Mouse (Mus musculus): Measurements from ENCODE around the gene Rps25. TPM values are rescaled to one million over a fixed set of nuclear protein-coding genes. Genes with fewer than 3 reads are reported as not detected.

The Rps25 gene
- polyA plus RNA-seq, 1 experiment: 4,348 TPM

- 0 out of 2 replicates have a peak overlapping the region, but pooled peaks have one; percentile 12 for H3K9ac ChIP-seq (ENCODE audit: low read depth, poor library complexity, severe bottlenecking)
- TF ChIP-seq EP300 (IDR thresholded peaks at IDR 0.05; ENCODE audit: insufficient read depth, low read depth, low read length): no peak
- TF ChIP-seq POLR2A (IDR thresholded peaks at IDR 0.05; ENCODE audit: insufficient read depth, low read length): no peak
- no peak for TF ChIP-seq CTCF (IDR thresholded peaks at IDR 0.05; ENCODE audit: low read depth, low read length)
- no peak overlapping the region for H3K4me3 ChIP-seq (ENCODE audit: low read depth, low read length)
- H3K4me1 ChIP-seq (ENCODE audit: control insufficient read depth, insufficient read depth, low read length): no peaks in the 10 kb centered on the region
- peaks cover 63% of the 10 kb centered on the region for H3K36me3 ChIP-seq (ENCODE audit: control insufficient read depth, insufficient read depth, low read length, poor library complexity, severe bottlenecking)
- H3K9me3 ChIP-seq (replicated peaks; ENCODE audit: control insufficient read depth, insufficient read depth, low read length, poor library complexity, severe bottlenecking): no peaks in the 10 kb centered on the region
- H3K27me3 ChIP-seq (ENCODE audit: control insufficient read depth, insufficient read depth, low read length, poor library complexity, severe bottlenecking): no peaks in the 10 kb centered on the region
- H3K27ac ChIP-seq (ENCODE audit: insufficient read depth, low read length): peak overlapping the region; percentile 70
Measured at GRCm38 (mm10) chr9:44410647-44411336, 3.9 kb downstream of the Rps25 start.

- 0 out of 2 replicates have a peak overlapping the region, but pooled peaks have one; percentile 16 for H3K27ac ChIP-seq (ENCODE audit: insufficient read depth, low read length)
- no peak overlapping the region for H3K4me3 ChIP-seq (ENCODE audit: low read depth, low read length)
- H3K36me3 ChIP-seq (ENCODE audit: control insufficient read depth, insufficient read depth, low read length, poor library complexity, severe bottlenecking): peaks cover 63% of the 10 kb centered on the region
- no peak overlapping the region for H3K9ac ChIP-seq (ENCODE audit: low read depth, poor library complexity, severe bottlenecking)
- H3K4me1 ChIP-seq (ENCODE audit: control insufficient read depth, insufficient read depth, low read length): no peaks in the 10 kb centered on the region
- H3K27me3 ChIP-seq (ENCODE audit: control insufficient read depth, insufficient read depth, low read length, poor library complexity, severe bottlenecking): no peaks in the 10 kb centered on the region
- no peaks in the 10 kb centered on the region for H3K9me3 ChIP-seq (replicated peaks; ENCODE audit: control insufficient read depth, insufficient read depth, low read length, poor library complexity, severe bottlenecking)
- TF ChIP-seq EP300 (IDR thresholded peaks at IDR 0.05; ENCODE audit: insufficient read depth, low read depth, low read length) (no peak), POLR2A (IDR thresholded peaks at IDR 0.05; ENCODE audit: insufficient read depth, low read length) (no peak), CTCF (IDR thresholded peaks at IDR 0.05; ENCODE audit: low read depth, low read length) (no peak)
Measured at GRCm38 (mm10) chr9:44411601-44412130, 4.7 kb downstream of the Rps25 start.

- no peak for TF ChIP-seq EP300 (IDR thresholded peaks at IDR 0.05; ENCODE audit: insufficient read depth, low read depth, low read length)
- TF ChIP-seq POLR2A (IDR thresholded peaks at IDR 0.05; ENCODE audit: insufficient read depth, low read length): no peak
- TF ChIP-seq CTCF (IDR thresholded peaks at IDR 0.05; ENCODE audit: low read depth, low read length): no peak
- H3K27ac ChIP-seq (ENCODE audit: insufficient read depth, low read length): 0 out of 2 replicates have a peak overlapping the region, but pooled peaks have one; percentile 12
- H3K4me3 ChIP-seq (ENCODE audit: low read depth, low read length): no peak overlapping the region
- no peaks in the 10 kb centered on the region for H3K27me3 ChIP-seq (ENCODE audit: control insufficient read depth, insufficient read depth, low read length, poor library complexity, severe bottlenecking)
- peaks cover 63% of the 10 kb centered on the region for H3K36me3 ChIP-seq (ENCODE audit: control insufficient read depth, insufficient read depth, low read length, poor library complexity, severe bottlenecking)
- no peaks in the 10 kb centered on the region for H3K9me3 ChIP-seq (replicated peaks; ENCODE audit: control insufficient read depth, insufficient read depth, low read length, poor library complexity, severe bottlenecking)
- no peaks in the 10 kb centered on the region for H3K4me1 ChIP-seq (ENCODE audit: control insufficient read depth, insufficient read depth, low read length)
- no peak overlapping the region for H3K9ac ChIP-seq (ENCODE audit: low read depth, poor library complexity, severe bottlenecking)
Measured at GRCm38 (mm10) chr9:44412306-44412705, 5.4 kb downstream of the Rps25 start.

- H3K27ac ChIP-seq (ENCODE audit: insufficient read depth, low read length): no peak overlapping the region
- peaks cover 63% of the 10 kb centered on the region for H3K36me3 ChIP-seq (ENCODE audit: control insufficient read depth, insufficient read depth, low read length, poor library complexity, severe bottlenecking)
- no peak overlapping the region for H3K9ac ChIP-seq (ENCODE audit: low read depth, poor library complexity, severe bottlenecking)
- no peak overlapping the region for H3K4me3 ChIP-seq (ENCODE audit: low read depth, low read length)
- no peaks in the 10 kb centered on the region for H3K27me3 ChIP-seq (ENCODE audit: control insufficient read depth, insufficient read depth, low read length, poor library complexity, severe bottlenecking)
- H3K9me3 ChIP-seq (replicated peaks; ENCODE audit: control insufficient read depth, insufficient read depth, low read length, poor library complexity, severe bottlenecking): no peaks in the 10 kb centered on the region
- no peak for TF ChIP-seq CTCF (IDR thresholded peaks at IDR 0.05; ENCODE audit: low read depth, low read length)
- no peak for TF ChIP-seq EP300 (IDR thresholded peaks at IDR 0.05; ENCODE audit: insufficient read depth, low read depth, low read length)
- TF ChIP-seq POLR2A (IDR thresholded peaks at IDR 0.05; ENCODE audit: insufficient read depth, low read length): no peak
- H3K4me1 ChIP-seq (ENCODE audit: control insufficient read depth, insufficient read depth, low read length): no peaks in the 10 kb centered on the region
Measured at GRCm38 (mm10) chr9:44412781-44413180, 5.8 kb downstream of the Rps25 start.

GRCm38 (mm10) chr9:44417156-44417891 is 10.4 kb downstream of the Rps25 start:
- Histone ChIP-seq H3K27ac (ENCODE audit: insufficient read depth, low read length) (no peak overlapping the region), H3K27me3 (ENCODE audit: control insufficient read depth, insufficient read depth, low read length, poor library complexity, severe bottlenecking) (no peaks in the 10 kb centered on the region), H3K4me1 (ENCODE audit: control insufficient read depth, insufficient read depth, low read length) (no peaks in the 10 kb centered on the region), H3K9me3 (replicated peaks; ENCODE audit: control insufficient read depth, insufficient read depth, low read length, poor library complexity, severe bottlenecking) (no peaks in the 10 kb centered on the region), H3K9ac (ENCODE audit: low read depth, poor library complexity, severe bottlenecking) (peak overlapping the region; percentile 63), H3K4me3 (ENCODE audit: low read depth, low read length) (peak overlapping the region; percentile 92), H3K36me3 (ENCODE audit: control insufficient read depth, insufficient read depth, low read length, poor library complexity, severe bottlenecking) (peaks cover 20% of the 10 kb centered on the region)
- TF ChIP-seq POLR2A (IDR thresholded peaks at IDR 0.05; ENCODE audit: insufficient read depth, low read length) (no peak), EP300 (IDR thresholded peaks at IDR 0.05; ENCODE audit: insufficient read depth, low read depth, low read length) (no peak), CTCF (IDR thresholded peaks at IDR 0.05; ENCODE audit: low read depth, low read length) (no peak)
